Mouse (Mus musculus): ENCODE results near the gene Limk2.

The Limk2 gene

GRCm38 (mm10) chr11:3337173-3337955, 71.6 kb downstream of the Limk2 start:
- in situ Hi-C loops (cut with MboI; ENCODE audit: unreplicated experiment in 2 of 2) = loop anchor here in 1 of 2 experiments (10.0 kb wide), 2 partner anchors 133 to 197 kb away; partner anchors contain the start of gene Eif4enif1

GRCm38 (mm10) chr11:3336602-3337001, 72.4 kb downstream of the Limk2 start:
- in situ Hi-C loops (cut with MboI; ENCODE audit: unreplicated experiment in 2 of 2) = loop anchor here in 1 of 2 experiments (10.0 kb wide), 2 partner anchors 132 to 198 kb away; partner anchors contain the start of gene Eif4enif1

GRCm38 (mm10) chr11:3335651-3336216, 73.3 kb downstream of the Limk2 start:
- in situ Hi-C loops (cut with MboI; ENCODE audit: unreplicated experiment in 2 of 2) = loop anchor here in 1 of 2 experiments (10.0 kb wide), 2 partner anchors 131 to 199 kb away; partner anchors contain the start of gene Eif4enif1

GRCm38 (mm10) chr11:3334711-3335316, 74.2 kb downstream of the Limk2 start:
- in situ Hi-C loops (cut with MboI; ENCODE audit: unreplicated experiment in 2 of 2) = loop anchor here (5.0 to 10.0 kb wide), 4 partner anchors 43 to 200 kb away; partner anchors contain the start of genes Eif4enif1 (in 1 of the 2) and Limk2 (in 1 of the 2)

GRCm38 (mm10) chr11:3334141-3334710, 74.8 kb downstream of the Limk2 start:
- in situ Hi-C loops (cut with MboI; ENCODE audit: unreplicated experiment in 2 of 2) = loop anchor here (5.0 to 10.0 kb wide), 4 partner anchors 42 to 201 kb away; partner anchors contain the start of genes Eif4enif1 (in 1 of the 2) and Limk2 (in 1 of the 2)

GRCm38 (mm10) chr11:3333111-3333695, 75.8 kb downstream of the Limk2 start:
- in situ Hi-C loops (cut with MboI; ENCODE audit: unreplicated experiment in 2 of 2) = loop anchor here (5.0 to 10.0 kb wide), 4 partner anchors 41 to 202 kb away; partner anchors contain the start of genes Eif4enif1 (in 1 of the 2) and Limk2 (in 1 of the 2)

- in situ Hi-C loops (cut with MboI; ENCODE audit: unreplicated experiment in 2 of 2) = loop anchor here (5.0 to 10.0 kb wide), 4 partner anchors 40 to 203 kb away; partner anchors contain the start of genes Eif4enif1 (in 1 of the 2) and Limk2 (in 1 of the 2)
Measured at GRCm38 (mm10) chr11:3331756-3332642, 77.0 kb downstream of the Limk2 start.

- in situ Hi-C loops (cut with MboI; ENCODE audit: unreplicated experiment in 2 of 2) = loop anchor here (5.0 to 10.0 kb wide), 4 partner anchors 39 to 204 kb away; partner anchors contain the start of genes Eif4enif1 (in 1 of the 2) and Limk2 (in 1 of the 2)
Measured at GRCm38 (mm10) chr11:3330991-3331750, 77.8 kb downstream of the Limk2 start.

- in situ Hi-C loops (cut with MboI; ENCODE audit: unreplicated experiment in 2 of 2) = loop anchor here (5.0 to 10.0 kb wide), 4 partner anchors 38 to 204 kb away; partner anchors contain the start of genes Eif4enif1 (in 1 of the 2) and Limk2 (in 1 of the 2)
Measured at GRCm38 (mm10) chr11:3330566-3330965, 78.4 kb downstream of the Limk2 start.

- in situ Hi-C loops (cut with MboI; ENCODE audit: unreplicated experiment in 2 of 2) = loop anchor here (5.0 to 10.0 kb wide), 4 partner anchors 38 to 205 kb away; partner anchors contain the start of genes Eif4enif1 (in 1 of the 2) and Limk2 (in 1 of the 2)
Measured at GRCm38 (mm10) chr11:3329891-3330451, 79.0 kb downstream of the Limk2 start, which contains the start of gene Pik3ip1. Pik3ip1 (plus strand) TSS chr11:3330401.

GRCm38 (mm10) chr11:3328806-3329775, 79.9 kb downstream of the Limk2 start:
- in situ Hi-C loops (cut with MboI; ENCODE audit: unreplicated experiment in 2 of 2) = no loop called here

GRCm38 (mm10) chr11:3328271-3328670, 80.7 kb downstream of the Limk2 start:
- in situ Hi-C loops (cut with MboI; ENCODE audit: unreplicated experiment in 2 of 2) = no loop called here

GRCm38 (mm10) chr11:3318286-3318685, 90.7 kb downstream of the Limk2 start:
- in situ Hi-C loops (cut with MboI; ENCODE audit: unreplicated experiment in 2 of 2) = no loop called here

- in situ Hi-C loops (cut with MboI; ENCODE audit: unreplicated experiment in 2 of 2) = no loop called here
Measured at GRCm38 (mm10) chr11:3314148-3314547, 94.8 kb downstream of the Limk2 start.

- in situ Hi-C loops (cut with MboI; ENCODE audit: unreplicated experiment in 2 of 2) = no loop called here
Measured at GRCm38 (mm10) chr11:3313294-3313693, 95.7 kb downstream of the Limk2 start.

GRCm38 (mm10) chr11:3311586-3312347, 97.2 kb downstream of the Limk2 start:
- in situ Hi-C loops (cut with MboI; ENCODE audit: unreplicated experiment in 2 of 2) = no loop called here

Data from v-Abl transformed pro-B cells (cell line).